Mouse (Mus musculus) intestine, embryonic 14.5 days (tissue): ENCODE measurements around the gene Grk5. TPM values are rescaled to one million over a fixed set of nuclear protein-coding genes. Genes with fewer than 3 reads are reported as not detected.
A peak's percentile ranks its signal among the peaks of the same experiment; 100 is the strongest.
"Not testable (repeated sequence)": the region's sequence is repeated elsewhere in the genome, so short reads cannot be mapped to it uniquely, and the experiment has no call there.

Experiments used
- ATAC-seq: fragments of 200-750 bp; cut with Nextera tagmentation; replicated peaks from 2 replicates; pipeline ENCODE4 v1.8.0; 2017; ENCODE audit warnings: low read depth, moderate number of reproducible peaks, moderate TSS enrichment, moderate library complexity; ENCODE audit not compliant: low FRiP score, low TSS enrichment
- DNase-seq: peaks from one replicate; pipeline ENCODE4 v3.0.0-alpha.2; 2018; ENCODE audit warnings: low spot score
- H3K27ac ChIP-seq: fragments of 300-500 bp; sonication (generic); 2 replicates; pipeline ENCODE4 v1.5.1; 2014; ENCODE audit warnings: low read depth, mild to moderate bottlenecking, control low read depth
- H3K27me3 ChIP-seq: fragments of 300-500 bp; sonication (generic); replicated peaks from 2 replicates; pipeline ENCODE4 v1.6.1; 2014; ENCODE audit warnings: low read length, control low read depth; ENCODE audit not compliant: control insufficient read depth, insufficient read depth
- H3K36me3 ChIP-seq: fragments of 300-500 bp; sonication (generic); 2 replicates; pipeline ENCODE4 v1.6.1; 2014; ENCODE audit warnings: low read length, control low read depth; ENCODE audit not compliant: control insufficient read depth, insufficient read depth
- H3K4me1 ChIP-seq: fragments of 300-500 bp; sonication (generic); replicated peaks from 2 replicates; pipeline ENCODE4 v1.6.1; 2014; ENCODE audit warnings: low read length, control low read depth, mixed read lengths; ENCODE audit not compliant: control insufficient read depth, insufficient read depth
- H3K4me2 ChIP-seq: fragments of 300-500 bp; sonication (generic); 2 replicates; pipeline ENCODE4 v1.6.1; 2014; ENCODE audit warnings: low read length
- H3K4me3 ChIP-seq: fragments of 300-500 bp; sonication (generic); 2 replicates; pipeline ENCODE4 v1.5.1; 2014; ENCODE audit warnings: low read depth, low read length, control low read depth, mixed read lengths
- H3K9ac ChIP-seq: fragments of 300-500 bp; sonication (generic); 2 replicates; pipeline ENCODE4 v1.6.1; 2014; ENCODE audit warnings: mild to moderate bottlenecking, low read length
- H3K9me3 ChIP-seq: fragments of 300-500 bp; sonication (generic); 2 replicates; pipeline ENCODE4 v1.6.1; 2016; ENCODE audit warnings: low read length, control low read depth; ENCODE audit not compliant: control insufficient read depth
- WGBS: fragments of 180-500 bp; shearing (Covaris S2); extraction: QIAGEN DNeasy Blood & Tissue Kit; methylation state at CpG from one replicate; pipeline ENCODE4 v1.1.7; 2014; 5-methylcytosine and 5-hydroxymethylcytosine counted together
- polyA plus RNA-seq: library from polyadenylated mRNA; unstranded; fragments of >200 nt; fragmentation: Nextera tagmentation; extraction: Ambion mirVana; gene quantifications from 2 replicates; pipeline ENCODE4 v1.2.1, GENCODE M21; 2014

Grk5 gene
- 2.1 and 3.2 TPM in 2 replicates for polyA plus RNA-seq

GRCm38 (mm10) chr19:60889714-60890315 is at the start of gene Grk5:
TSS of gene Grk5 (plus strand) at chr19:60889749.
- Histone ChIP-seq H3K27me3 (no peaks in the 10 kb centered on the region), H3K9ac (peak within 1 kb of the TSS; percentile 75), H3K4me1 (no peaks in the 10 kb centered on the region; the same call in 1 of the 2 replicates), H3K27ac (peak within 1 kb of the TSS; percentile 91), H3K4me2 (peak within 1 kb of the TSS; percentile 80), H3K4me3 (peak within 1 kb of the TSS; percentile 80), H3K9me3 (no peaks in the 10 kb centered on the region), H3K36me3 (no peaks in the 10 kb centered on the region)
- WGBS: under 1% methylated on average over 55 of the region's 55 CpGs
- ATAC-seq: peak; percentile 98
- peak; percentile 96 for DNase-seq

GRCm38 (mm10) chr19:60843324-60843723 is 46.2 kb upstream of the Grk5 start:
- 0 out of 2 replicates have a peak, but pooled peaks cover 11% of the 10 kb centered on the region for H3K36me3 ChIP-seq
- H3K4me2 ChIP-seq: no peak overlapping the region
- H3K4me1 ChIP-seq: no peaks in the 10 kb centered on the region
- no peaks in the 10 kb centered on the region for H3K9me3 ChIP-seq
- DNase-seq: no peak
- ATAC-seq: no peak
- H3K9ac ChIP-seq: no peak overlapping the region
- H3K27me3 ChIP-seq: no peaks in the 10 kb centered on the region
- no peak overlapping the region for H3K27ac ChIP-seq
- no peak overlapping the region for H3K4me3 ChIP-seq

DNA sequence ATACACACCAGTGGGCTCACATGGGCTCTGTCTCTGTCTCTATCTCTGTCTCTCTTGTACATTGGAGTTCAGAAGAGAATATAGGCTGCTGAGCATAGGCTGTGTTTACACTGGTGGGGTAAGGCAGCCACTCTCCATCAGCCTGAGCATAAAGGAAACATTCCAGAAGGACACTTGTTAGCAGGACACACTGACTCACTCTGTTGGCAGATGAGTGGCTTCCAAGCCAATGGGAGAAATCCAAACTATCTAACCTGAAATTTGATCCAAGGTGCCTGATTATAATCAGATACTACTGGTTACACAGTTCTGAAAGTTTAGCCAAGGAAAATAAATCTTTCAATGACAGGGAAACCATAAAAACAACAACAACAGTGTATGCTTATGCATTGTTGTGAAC is 43.8 kb upstream of the Grk5 start:
- Histone ChIP-seq H3K9me3 (no peaks in the 10 kb centered on the region), H3K4me3 (no peak overlapping the region), H3K27me3 (no peaks in the 10 kb centered on the region), H3K9ac (no peak overlapping the region), H3K4me1 (no peaks in the 10 kb centered on the region), H3K27ac (no peak overlapping the region), H3K36me3 (0 out of 2 replicates have a peak, but pooled peaks cover under 1% of the 10 kb centered on the region), H3K4me2 (no peak overlapping the region)
- ATAC-seq: no peak
- DNase-seq: no peak

DNA sequence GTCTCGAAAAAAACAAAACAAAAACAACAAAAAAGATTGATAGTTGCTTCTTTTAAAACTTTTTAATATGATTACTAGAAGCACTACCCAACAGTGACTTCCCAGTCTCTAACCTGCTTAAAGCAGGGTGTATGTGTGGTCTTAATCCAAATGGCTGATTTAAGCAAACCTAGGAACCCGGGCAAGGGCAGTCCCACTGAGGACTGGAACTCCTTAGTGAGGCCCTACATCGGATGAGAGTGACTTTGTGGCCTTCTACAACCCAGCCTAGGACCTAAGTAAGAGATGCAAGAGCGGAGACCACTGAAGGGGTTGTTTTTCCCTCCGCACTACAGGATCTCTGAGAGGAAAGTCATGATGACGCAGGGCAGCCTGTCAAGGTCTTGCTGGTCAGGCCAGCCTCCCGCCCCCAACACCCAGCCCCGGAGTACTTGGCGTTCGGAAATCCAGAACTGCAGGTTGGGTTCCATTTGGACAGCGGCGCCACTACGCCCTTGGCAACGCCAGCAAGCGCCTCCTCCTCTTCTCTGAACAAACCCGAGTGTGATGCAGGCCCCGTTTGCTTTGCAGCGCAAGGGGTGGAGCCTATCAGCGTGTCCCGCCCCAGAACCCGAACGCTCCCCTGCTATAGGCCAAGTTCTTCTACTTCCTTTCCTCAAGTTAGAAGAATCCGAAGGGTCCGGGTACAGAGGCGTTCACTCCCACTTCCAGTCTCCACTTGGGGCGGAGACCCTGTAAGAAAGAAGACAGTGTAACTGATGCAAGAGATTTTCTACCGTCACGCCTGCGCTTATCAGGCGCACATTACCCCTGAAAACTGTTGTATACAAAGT is 28.5 kb upstream of the Grk5 start, which contains the start of gene Sfxn4:
TSS of gene Sfxn4 (minus strand) at position 612 of the 833 bp plus-strand sequence.
- peak within 1 kb of the TSS; percentile 67 for H3K4me2 ChIP-seq
- no peaks in the 10 kb centered on the region for H3K4me1 ChIP-seq
- peak within 1 kb of the TSS; percentile 57 for H3K27ac ChIP-seq
- H3K36me3 ChIP-seq: peaks cover 30% of the 10 kb centered on the region
- WGBS: 4% methylated on average over 30 of the region's 30 CpGs
- peak within 1 kb of the TSS; percentile 58 for H3K4me3 ChIP-seq
- no peaks in the 10 kb centered on the region for H3K27me3 ChIP-seq
- H3K9ac ChIP-seq: peak within 1 kb of the TSS; percentile 56
- no peaks in the 10 kb centered on the region for H3K9me3 ChIP-seq
- ATAC-seq: peak; percentile 98
- peak; percentile 90 for DNase-seq

- not testable (repeated sequence) for DNase-seq, H3K4me3 ChIP-seq, H3K9ac ChIP-seq, H3K9me3 ChIP-seq, H3K4me2 ChIP-seq, ATAC-seq, H3K4me1 ChIP-seq, H3K27ac ChIP-seq, H3K27me3 ChIP-seq
- 97% methylated on average over 4 of the region's 4 CpGs for WGBS
- H3K36me3 ChIP-seq: peaks cover 66% of the 10 kb centered on the region
Observed at GRCm38 (mm10) chr19:60866169-60866568, 23.4 kb upstream of the Grk5 start.

DNA sequence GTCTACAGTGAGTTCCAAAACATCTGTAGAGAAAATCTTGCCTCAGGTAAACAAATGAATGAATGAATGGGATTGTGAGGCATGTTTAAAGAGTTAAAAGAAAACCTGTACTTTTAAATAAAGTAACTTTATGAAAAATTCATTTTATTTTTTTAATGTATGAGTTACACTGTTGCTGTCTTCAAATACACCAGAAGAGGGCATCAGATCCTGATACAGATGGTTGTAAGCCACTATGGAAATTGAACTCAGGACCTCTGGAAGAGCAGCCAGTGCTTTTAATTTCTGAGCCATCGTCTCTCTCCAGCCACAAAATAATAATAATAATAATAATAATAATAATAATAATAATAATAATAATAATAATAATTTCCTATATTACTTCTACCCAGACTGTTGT is 19.1 kb upstream of the Grk5 start:
- Histone ChIP-seq H3K36me3 (peaks cover 60% of the 10 kb centered on the region), H3K4me2 (no peak overlapping the region), H3K4me1 (peaks cover 12% of the 10 kb centered on the region), H3K9ac (no peak overlapping the region), H3K9me3 (no peaks in the 10 kb centered on the region), H3K27ac (no peak overlapping the region), H3K27me3 (no peaks in the 10 kb centered on the region), H3K4me3 (no peak overlapping the region)
- no peak for DNase-seq
- ATAC-seq: no peak
- WGBS: 96% methylated on average over 1 of the region's 1 CpGs

GRCm38 (mm10) chr19:60871366-60871765 is 18.2 kb upstream of the Grk5 start:
- no peak overlapping the region for H3K27ac ChIP-seq
- H3K4me2 ChIP-seq: no peak overlapping the region
- ATAC-seq (no peak), DNase-seq (no peak)
- no peak overlapping the region for H3K4me3 ChIP-seq
- peaks cover 54% of the 10 kb centered on the region for H3K36me3 ChIP-seq
- H3K9me3 ChIP-seq: no peaks in the 10 kb centered on the region
- peaks cover 12% of the 10 kb centered on the region for H3K4me1 ChIP-seq
- no peak overlapping the region for H3K9ac ChIP-seq
- no peaks in the 10 kb centered on the region for H3K27me3 ChIP-seq
- 90% methylated on average over 5 of the region's 5 CpGs for WGBS

GRCm38 (mm10) chr19:60872272-60872671 is 17.3 kb upstream of the Grk5 start:
- peaks cover 45% of the 10 kb centered on the region for H3K36me3 ChIP-seq
- no peak for ATAC-seq
- no peak overlapping the region for H3K27ac ChIP-seq
- no peak overlapping the region for H3K9ac ChIP-seq
- 86% methylated on average over 1 of the region's 1 CpGs for WGBS
- no peak overlapping the region for H3K4me2 ChIP-seq
- DNase-seq: no peak
- H3K4me3 ChIP-seq: no peak overlapping the region
- peaks cover 12% of the 10 kb centered on the region for H3K4me1 ChIP-seq
- no peaks in the 10 kb centered on the region for H3K27me3 ChIP-seq
- no peaks in the 10 kb centered on the region for H3K9me3 ChIP-seq
